Mouse (Mus musculus) small intestine, adult 2 months (tissue): Measurements from ENCODE around the gene Slc38a1. TPM values are rescaled to one million over a fixed set of nuclear protein-coding genes. Genes with fewer than 3 reads are reported as not detected.

Experiments used
- H3K27ac ChIP-seq: fragments of 200-500 bp; 2 replicates; pipeline ENCODE4 v1.5.1; 2012; ENCODE audit warnings: low read depth, low read length, control low read depth, inconsistent platforms; ENCODE audit not compliant: insufficient read depth
- H3K27me3 ChIP-seq: fragments of 200-500 bp; 2 replicates; pipeline ENCODE4 v1.6.1; 2012; ENCODE audit warnings: mild to moderate bottlenecking, moderate library complexity, low read length, inconsistent platforms; ENCODE audit not compliant: control insufficient read depth, insufficient read depth
- H3K36me3 ChIP-seq: fragments of 200-500 bp; 2 replicates; pipeline ENCODE4 v1.6.1; 2012; ENCODE audit warnings: mild to moderate bottlenecking, low read length, control low read depth, inconsistent platforms; ENCODE audit not compliant: control insufficient read depth, insufficient read depth
- H3K4me1 ChIP-seq: fragments of 200-500 bp; 2 replicates; pipeline ENCODE4 v1.6.1; 2012; ENCODE audit warnings: low read length, inconsistent platforms, mixed read lengths; ENCODE audit not compliant: control insufficient read depth, insufficient read depth, insufficient read length
- H3K4me3 ChIP-seq: fragments of 200-500 bp; 2 replicates; pipeline ENCODE4 v1.5.1; 2012; ENCODE audit warnings: low read depth, mild to moderate bottlenecking, control low read depth, inconsistent platforms, low read length, moderate library complexity
- CTCF ChIP-seq: fragments of 200-500 bp; IDR thresholded peaks from 2 replicates; pipeline ENCODE4 v1.5.1; 2012; ENCODE audit warnings: low read depth, mild to moderate bottlenecking, control low read depth, inconsistent platforms, low read length, moderate library complexity, mixed read lengths; ENCODE audit not compliant: insufficient replicate concordance, insufficient read length; ENCODE audit errors: extremely low read depth
- POLR2A ChIP-seq: fragments of 200-500 bp; IDR thresholded peaks from 2 replicates; pipeline ENCODE4 v1.6.1; 2012; ENCODE audit warnings: low read depth, mild to moderate bottlenecking, control low read depth, inconsistent platforms, low read length, moderate library complexity
- WGBS: fragments of 180-500 bp; shearing (Covaris S2); methylation state at CpG from one replicate; pipeline ENCODE4 v1.1.7; 2018; 5-methylcytosine and 5-hydroxymethylcytosine counted together
- polyA plus RNA-seq: library from polyadenylated mRNA; depleted of rRNA; stranded (reverse); fragments of >200 nt; gene quantifications from 2 replicates; pipeline ENCODE4 v1.2.3, GENCODE M21; 2012; rRNA removed

Gene Slc38a1
- polyA plus RNA-seq, 1 experiment: 15.0 TPM

GRCm38 (mm10) chr15:96542135-96542534 lies 100.6 kb downstream of the Slc38a1 start:
- Histone ChIP-seq H3K4me1 (no peaks in the 10 kb centered on the region), H3K27me3 (no peaks in the 10 kb centered on the region), H3K27ac (no peak overlapping the region), H3K36me3 (no peaks in the 10 kb centered on the region), H3K4me3 (no peak overlapping the region)
- TF ChIP-seq CTCF: no peak
- no peak for TF ChIP-seq POLR2A
- WGBS: 84% methylated on average over 8 of the region's 8 CpGs

GRCm38 (mm10) chr15:96537272-96537671 lies 105.4 kb downstream of the Slc38a1 start:
- Histone ChIP-seq H3K4me1 (no peaks in the 10 kb centered on the region), H3K36me3 (no peaks in the 10 kb centered on the region), H3K4me3 (no peak overlapping the region), H3K27ac (no peak overlapping the region), H3K27me3 (no peaks in the 10 kb centered on the region)
- WGBS: 81% methylated on average over 11 of the region's 11 CpGs
- TF ChIP-seq POLR2A (no peak), CTCF (no peak)

DNA sequence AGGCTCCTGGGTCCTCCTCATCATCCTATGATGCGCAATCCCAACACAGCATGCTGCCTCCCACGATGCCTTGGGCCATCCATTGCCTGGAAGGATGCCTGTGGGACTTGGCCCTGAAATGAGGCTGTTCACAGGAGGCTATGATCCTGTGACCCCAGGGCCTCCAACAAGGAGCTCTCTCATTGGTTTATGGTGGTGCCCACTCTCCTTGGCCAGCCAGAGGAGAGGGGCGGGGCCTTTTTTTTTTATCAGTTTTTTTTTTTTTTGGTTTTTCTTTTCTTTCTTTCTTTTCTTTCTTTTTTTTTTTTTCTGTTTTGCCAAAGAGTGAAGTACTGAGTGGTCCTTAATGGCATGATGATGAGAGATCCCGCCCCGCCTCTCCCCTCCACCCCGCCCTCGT lies 106.3 kb downstream of the Slc38a1 start:
- Histone ChIP-seq H3K27ac (no peak overlapping the region), H3K27me3 (no peaks in the 10 kb centered on the region), H3K36me3 (no peaks in the 10 kb centered on the region), H3K4me1 (no peaks in the 10 kb centered on the region), H3K4me3 (no peak overlapping the region)
- 89% methylated on average over 7 of the region's 7 CpGs for WGBS
- TF ChIP-seq POLR2A (no peak), CTCF (no peak)

- H3K4me3 ChIP-seq: no peak overlapping the region
- H3K4me1 ChIP-seq: peaks cover 3% of the 10 kb centered on the region; the same call in 1 of the 2 replicates
- 25% methylated on average over 6 of the region's 6 CpGs for WGBS
- H3K36me3 ChIP-seq: no peaks in the 10 kb centered on the region
- H3K27ac ChIP-seq: no peak overlapping the region
- TF ChIP-seq CTCF (no peak), POLR2A (no peak)
- no peaks in the 10 kb centered on the region for H3K27me3 ChIP-seq
Observed at GRCm38 (mm10) chr15:96527686-96528085, 115.0 kb downstream of the Slc38a1 start.

GRCm38 (mm10) chr15:96524239-96524738 lies 118.4 kb downstream of the Slc38a1 start:
- TF ChIP-seq CTCF: no peak
- no peak for TF ChIP-seq POLR2A
- Histone ChIP-seq H3K27ac (no peak overlapping the region), H3K4me1 (peaks cover 3% of the 10 kb centered on the region; the same call in 1 of the 2 replicates), H3K27me3 (no peaks in the 10 kb centered on the region), H3K36me3 (no peaks in the 10 kb centered on the region), H3K4me3 (no peak overlapping the region)
- WGBS: 53% methylated on average over 9 of the region's 9 CpGs

Other genes starting within 250 kb of the Slc38a1 start
- 5.8 and 14.2 TPM in 2 replicates for gene Scaf11, start 182.1 kb downstream of the Slc38a1 start, polyA plus RNA-seq
- 10.3 and 13.9 TPM in 2 replicates for gene Slc38a2, start 56.8 kb upstream of the Slc38a1 start, polyA plus RNA-seq